Mouse (Mus musculus) left cerebral cortex, adult 2 months (tissue): ENCODE data around the gene Ralgps2. TPM values are rescaled to one million over a fixed set of nuclear protein-coding genes. Genes with fewer than 3 reads are reported as not detected.

Source experiments
- DNase-seq, 2 experiments: peaks; one replicate each; pipeline ENCODE4 v3.0.0; 2021 to 2022; ENCODE audit warnings: low spot score in 2 of 2, mixed read lengths in 1 of 2; ENCODE audit errors: extremely low spot score in 1 of 2
- H3K27ac ChIP-seq: fragments of 200-600 bp; 2 replicates; pipeline ENCODE4 v1.8.1; 2022
- H3K4me3 ChIP-seq: fragments of 200-600 bp; 2 replicates; pipeline ENCODE4 v1.8.1; 2022
- CTCF ChIP-seq: fragments of 200-600 bp; IDR thresholded peaks from 2 replicates; pipeline ENCODE4 v1.8.1; 2022; ENCODE audit warnings: antibody characterized with exemption, mild to moderate bottlenecking, moderate library complexity
- intact Hi-C: fragments of 180-260 bp; cut with DNase I; formaldehyde crosslinking; loops from one replicate; pipeline ENCODE4 v1.15.1; 2025
- total RNA-seq, 2 experiments: library from RNA; stranded (reverse); gene quantifications; 2 replicates each; pipeline ENCODE4 v1.2.3; 2021

Gene Ralgps2
- total RNA-seq, 2 experiments from 2014 or later: 40.5 to 43.2 TPM

GRCm38 (mm10) chr1:156940142-156940522, 706 bp upstream of the Ralgps2 start:
- peak overlapping the region; percentile 69 for H3K4me3 ChIP-seq
- intact Hi-C loops: no loop called here
- peak; percentile 13 for TF ChIP-seq CTCF
- H3K27ac ChIP-seq: peak overlapping the region; percentile 90
- DNase-seq: no peak

- DNase-seq: peak; percentile 81 to 84
- no peak for TF ChIP-seq CTCF
- H3K27ac ChIP-seq: peak overlapping the region; percentile 72
- H3K4me3 ChIP-seq: peak overlapping the region; percentile 69
- intact Hi-C loops: loop anchor here (2.0 to 5.0 kb wide), 3 partner anchors 18 to 139 kb away; no protein-coding TSS in a partner anchor
Measured at GRCm38 (mm10) chr1:156938705-156939242, 652 bp downstream of the Ralgps2 start.

- no peak for DNase-seq
- intact Hi-C loops: loop anchor here (5.0 kb wide), 1 partner anchor 140 kb away; no protein-coding TSS in a partner anchor
- no peak overlapping the region for H3K4me3 ChIP-seq
- H3K27ac ChIP-seq: no peak overlapping the region
- TF ChIP-seq CTCF: no peak
Measured at GRCm38 (mm10) chr1:156937436-156937835, 2.0 kb downstream of the Ralgps2 start.

- DNase-seq: no peak
- intact Hi-C loops: no loop called here
- H3K4me3 ChIP-seq: no peak overlapping the region
- no peak overlapping the region for H3K27ac ChIP-seq
- no peak for TF ChIP-seq CTCF
Measured at GRCm38 (mm10) chr1:156933712-156934111, 5.7 kb downstream of the Ralgps2 start.

GRCm38 (mm10) chr1:156932036-156932774, 7.2 kb downstream of the Ralgps2 start:
- DNase-seq: no peak
- intact Hi-C loops: no loop called here
- no peak for TF ChIP-seq CTCF
- Histone ChIP-seq H3K4me3 (no peak overlapping the region), H3K27ac (no peak overlapping the region)

- Histone ChIP-seq H3K27ac (no peak overlapping the region), H3K4me3 (no peak overlapping the region)
- DNase-seq: no peak
- no peak for TF ChIP-seq CTCF
- intact Hi-C loops: no loop called here
Measured at GRCm38 (mm10) chr1:156931106-156931870, 8.1 kb downstream of the Ralgps2 start.

- Histone ChIP-seq H3K27ac (no peak overlapping the region), H3K4me3 (no peak overlapping the region)
- intact Hi-C loops: no loop called here
- no peak for TF ChIP-seq CTCF
- no peak for DNase-seq
Measured at GRCm38 (mm10) chr1:156930263-156930662, 9.2 kb downstream of the Ralgps2 start.

- DNase-seq: no peak
- intact Hi-C loops: no loop called here
- Histone ChIP-seq H3K4me3 (no peak overlapping the region), H3K27ac (no peak overlapping the region)
- no peak for TF ChIP-seq CTCF
Measured at GRCm38 (mm10) chr1:156928255-156928654, 11.2 kb downstream of the Ralgps2 start.

GRCm38 (mm10) chr1:156923511-156923910, 15.9 kb downstream of the Ralgps2 start:
- Histone ChIP-seq H3K4me3 (no peak overlapping the region), H3K27ac (no peak overlapping the region)
- no peak for DNase-seq
- intact Hi-C loops: no loop called here
- TF ChIP-seq CTCF: no peak

- intact Hi-C loops: no loop called here
- no peak for DNase-seq
- TF ChIP-seq CTCF: no peak
- no peak overlapping the region for H3K27ac ChIP-seq
- H3K4me3 ChIP-seq: no peak overlapping the region
Measured at GRCm38 (mm10) chr1:156922921-156923320, 16.5 kb downstream of the Ralgps2 start.

- TF ChIP-seq CTCF: no peak
- H3K27ac ChIP-seq: 0 out of 2 replicates have a peak overlapping the region, but pooled peaks have one; percentile 28
- no peak for DNase-seq
- H3K4me3 ChIP-seq: no peak overlapping the region
- intact Hi-C loops: loop anchor here (2.0 kb wide), 1 partner anchor 17 kb away; the partner anchor contains the start of gene Ralgps2
Measured at GRCm38 (mm10) chr1:156921290-156921994, 18.0 kb downstream of the Ralgps2 start.
